Mouse (Mus musculus): Measurements from ENCODE around the gene Slco4c1.

GRCm38 (mm10) chr1:96768264-96768663 is 103.7 kb downstream of the Slco4c1 start:
- no peak for TF ChIP-seq CTCF (IDR thresholded peaks at IDR 0.05; ENCODE audit: low read depth)
- no peak for TF ChIP-seq EP300 (IDR thresholded peaks at IDR 0.05; ENCODE audit: low read depth)
